14 mouse cellular contexts compared by ENCODE assay signal in genomic region chr19:10926666-10927065, GRCm38 (mm10). TPM values are rescaled to one million over a fixed set of nuclear protein-coding genes. Genes with fewer than 3 reads are reported as not detected.
A peak's percentile ranks its signal among the peaks of the same experiment; 100 is the strongest.
DNase-seq lines count a peak whose midpoint lies in the region; ATAC-seq and TF ChIP-seq lines count a peak whose summit lies in the region.
"Had no signal": no experiment of that assay in that cellular context is flagged by ENCODE, and none has a peak within 500 bp of the region (broad histone marks: within the 10 kb centered on the region; RNA-seq: fewer than 3 reads in every experiment).

No protein-coding gene starts in this region.

- WGBS in forebrain, embryonic 10.5 days, result 51% methylated on average over 4 of the region's 4 CpGs
- 43% methylated on average over 4 of the region's 4 CpGs for WGBS in forebrain, embryonic 15.5 days
- WGBS in intestine, embryonic 15.5 days, result 51% methylated on average over 4 of the region's 4 CpGs
- WGBS in intestine, postnatal 0 days, result 49% methylated on average over 4 of the region's 4 CpGs
- 58% methylated on average over 4 of the region's 4 CpGs for WGBS in embryonic facial prominence, embryonic 10.5 days

- no peak for ATAC-seq in forebrain, embryonic 15.5 days (replicated peaks)
- no peak for ATAC-seq in intestine, embryonic 15.5 days
- no peak for ATAC-seq in intestine, postnatal 0 days
- ATAC-seq: liver, postnatal 0 days had no signal

- H3K9me3 ChIP-seq in forebrain, embryonic 10.5 days, result no peaks in the 10 kb centered on the region
- no peaks in the 10 kb centered on the region for H3K9me3 ChIP-seq in forebrain, embryonic 15.5 days
- H3K9me3 ChIP-seq in intestine, embryonic 15.5 days, result no peaks in the 10 kb centered on the region
- H3K9me3 ChIP-seq in intestine, postnatal 0 days (ENCODE audit: control insufficient read depth), result no peaks in the 10 kb centered on the region
- no peaks in the 10 kb centered on the region for H3K9me3 ChIP-seq in embryonic facial prominence, embryonic 10.5 days

- peak overlapping the region; percentile 81 for H3K27ac ChIP-seq in forebrain, embryonic 10.5 days
- H3K27ac ChIP-seq in forebrain, embryonic 15.5 days (replicated peaks), result no peak overlapping the region
- 0 out of 2 replicates have a peak overlapping the region, but pooled peaks have one; percentile 51 for H3K27ac ChIP-seq in intestine, embryonic 15.5 days
- H3K27ac ChIP-seq in intestine, postnatal 0 days (ENCODE audit: low read depth, low read length), result no peak overlapping the region
- peak overlapping the region; percentile 78 for H3K27ac ChIP-seq in embryonic facial prominence, embryonic 10.5 days (replicated peaks)

- no peak for TF ChIP-seq CTCF in intestine, postnatal 0 days (IDR thresholded peaks at IDR 0.05; ENCODE audit: low read depth)

- H3ac ChIP-seq in myocyte (ENCODE audit: control insufficient read depth, insufficient read length), result no peak overlapping the region

- no peak for TF ChIP-seq POLR2A in myocyte (IDR thresholded peaks at IDR 0.05; ENCODE audit: insufficient read length, low read depth)

- H3K79me2 ChIP-seq in myocyte (ENCODE audit: control insufficient read depth, insufficient read depth), result no peaks in the 10 kb centered on the region

- H3K36me3 ChIP-seq in forebrain, embryonic 10.5 days (replicated peaks), result no peaks in the 10 kb centered on the region
- H3K36me3 ChIP-seq in forebrain, embryonic 15.5 days, result no peaks in the 10 kb centered on the region
- H3K36me3 ChIP-seq in intestine, embryonic 15.5 days, result no peaks in the 10 kb centered on the region
- H3K36me3 ChIP-seq in intestine, postnatal 0 days (ENCODE audit: control insufficient read depth, insufficient read depth), result no peaks in the 10 kb centered on the region
- no peaks in the 10 kb centered on the region for H3K36me3 ChIP-seq in embryonic facial prominence, embryonic 10.5 days (replicated peaks)
- no peaks in the 10 kb centered on the region for H3K36me3 ChIP-seq in myocyte (ENCODE audit: control insufficient read depth, insufficient read depth)

- no peak for DNase-seq in forebrain, embryonic 10.5 days (ENCODE audit: extremely low spot score, low spot score)
- no peak for DNase-seq in embryonic facial prominence, embryonic 10.5 days (ENCODE audit: low spot score)
- no peak for DNase-seq in right cerebral cortex, postnatal 36 days (ENCODE audit: low spot score in 2 of 2)
- no peak for DNase-seq in right cerebral cortex, adult 2 months (ENCODE audit: low spot score in 2 of 2)
- DNase-seq: adrenal gland, postnatal 14 days; cerebellum, adult 18-20 months; liver, postnatal 0 days; thymus, postnatal 14 days had no signal

- no peaks in the 10 kb centered on the region for H3K27me3 ChIP-seq in forebrain, embryonic 10.5 days (ENCODE audit: poor library complexity, severe bottlenecking)
- no peaks in the 10 kb centered on the region for H3K27me3 ChIP-seq in forebrain, embryonic 15.5 days
- H3K27me3 ChIP-seq in intestine, embryonic 15.5 days (replicated peaks), result no peaks in the 10 kb centered on the region
- H3K27me3 ChIP-seq in intestine, postnatal 0 days (replicated peaks; ENCODE audit: control insufficient read depth, insufficient read depth, low read length), result no peaks in the 10 kb centered on the region
- H3K27me3 ChIP-seq in embryonic facial prominence, embryonic 10.5 days (replicated peaks; ENCODE audit: low read depth, poor library complexity, severe bottlenecking), result no peaks in the 10 kb centered on the region
- H3K27me3 ChIP-seq in myocyte (ENCODE audit: control insufficient read depth, insufficient read depth, insufficient read length), result no peaks in the 10 kb centered on the region

- H3K4me1 ChIP-seq in forebrain, embryonic 10.5 days, result peaks cover 23% of the 10 kb centered on the region
- H3K4me1 ChIP-seq in forebrain, embryonic 15.5 days, result no peaks in the 10 kb centered on the region
- no peaks in the 10 kb centered on the region; the same call in 1 of the 2 replicates for H3K4me1 ChIP-seq in intestine, embryonic 15.5 days (replicated peaks)
- H3K4me1 ChIP-seq in intestine, postnatal 0 days (replicated peaks; ENCODE audit: control insufficient read depth, insufficient read depth, low read length), result peaks cover 3% of the 10 kb centered on the region; the same call in 1 of the 2 replicates
- H3K4me1 ChIP-seq in embryonic facial prominence, embryonic 10.5 days, result peaks cover 21% of the 10 kb centered on the region
- H3K4me1 ChIP-seq: megakaryocyte, embryonic 14.5 days had no signal

- H3K9ac ChIP-seq in forebrain, embryonic 15.5 days (replicated peaks), result no peak overlapping the region
- H3K9ac ChIP-seq in intestine, embryonic 15.5 days, result no peak overlapping the region
- no peak overlapping the region for H3K9ac ChIP-seq in intestine, postnatal 0 days (ENCODE audit: low read depth, low read length)
- H3K9ac ChIP-seq: liver, postnatal 0 days had no signal

- H3K4me2 ChIP-seq in forebrain, embryonic 15.5 days (replicated peaks), result no peak overlapping the region
- H3K4me2 ChIP-seq in intestine, embryonic 15.5 days (replicated peaks), result no peak overlapping the region
- H3K4me2 ChIP-seq in intestine, postnatal 0 days (replicated peaks; ENCODE audit: low read depth), result no peak overlapping the region
- peak overlapping the region; percentile 72 for H3K4me2 ChIP-seq in myocyte (ENCODE audit: low read depth)

- no peak overlapping the region for H3K4me3 ChIP-seq in forebrain, embryonic 10.5 days
- no peak overlapping the region for H3K4me3 ChIP-seq in forebrain, embryonic 15.5 days
- H3K4me3 ChIP-seq in intestine, embryonic 15.5 days (replicated peaks), result no peak overlapping the region
- H3K4me3 ChIP-seq in intestine, postnatal 0 days (ENCODE audit: low read depth, low read length), result no peak overlapping the region
- H3K4me3 ChIP-seq in embryonic facial prominence, embryonic 10.5 days, result no peak overlapping the region
- no peak overlapping the region for H3K4me3 ChIP-seq in myocyte
- H3K4me3 ChIP-seq: megakaryocyte, embryonic 14.5 days had no signal

TF ChIP-seq in myocyte, 11 proteins besides CTCF, POLR2A, EP300 and RAD21:
- TF ChIP-seq REST (IDR thresholded peaks at IDR 0.05; ENCODE audit: insufficient read depth, insufficient read length) (no peak), USF1 (IDR thresholded peaks at IDR 0.05; ENCODE audit: low read depth) (peak; percentile 78), TCF3 (IDR thresholded peaks at IDR 0.05; ENCODE audit: insufficient read length, low read depth) (no peak)

RNA-seq across cellular contexts. Expression of gene Zp1, which starts 6.2 kb away (rescaled TPM):
- polyA plus RNA-seq in forebrain, embryonic 10.5 days (2016; fragmentation: Nextera tagmentation; extraction: Ambion mirVana), result not detected in 2 replicates
- polyA plus RNA-seq in forebrain, embryonic 15.5 days (2015; fragmentation: Nextera tagmentation; extraction: Ambion mirVana), result 0.22 and 0.33 TPM in 2 replicates
- polyA plus RNA-seq in intestine, embryonic 15.5 days (2015; fragmentation: Nextera tagmentation; extraction: Ambion mirVana), result not detected in 2 replicates
- not detected in 2 replicates for polyA plus RNA-seq in intestine, postnatal 0 days (2015; fragmentation: Nextera tagmentation; extraction: Ambion mirVana)
- polyA plus RNA-seq in embryonic facial prominence, embryonic 10.5 days (2016; fragmentation: Nextera tagmentation; extraction: Ambion mirVana), result not detected in 2 replicates
- polyA plus RNA-seq in myocyte (2012; fragmentation: generic; extraction: Trizol), result 0.05 TPM
- polyA plus RNA-seq: intestine, embryonic 14.5 days; liver, postnatal 0 days had no signal

RNA-seq across cellular contexts. Expression of gene Ptgdr2, which starts 10.3 kb away (rescaled TPM):
- 0.06 and 0.09 TPM in 2 replicates for polyA plus RNA-seq in forebrain, embryonic 10.5 days (2016; fragmentation: Nextera tagmentation; extraction: Ambion mirVana)
- 0.06 and 0.20 TPM in 2 replicates for polyA plus RNA-seq in forebrain, embryonic 15.5 days (2015; fragmentation: Nextera tagmentation; extraction: Ambion mirVana)
- polyA plus RNA-seq in intestine, embryonic 15.5 days (2015; fragmentation: Nextera tagmentation; extraction: Ambion mirVana), result 0.05 and 0.06 TPM in 2 replicates
- not detected in 2 replicates for polyA plus RNA-seq in intestine, postnatal 0 days (2015; fragmentation: Nextera tagmentation; extraction: Ambion mirVana)
- 0.09 TPM in 1 of 2 replicates, not detected in the other for polyA plus RNA-seq in embryonic facial prominence, embryonic 10.5 days (2016; fragmentation: Nextera tagmentation; extraction: Ambion mirVana)
- polyA plus RNA-seq in myocyte (2012; fragmentation: generic; extraction: Trizol), result 0.10 TPM
- polyA plus RNA-seq: intestine, embryonic 14.5 days; liver, postnatal 0 days had no signal

RNA-seq across cellular contexts. Expression of gene Ccdc86, which starts 22.4 kb away (rescaled TPM):
- 45.0 and 46.0 TPM in 2 replicates for polyA plus RNA-seq in forebrain, embryonic 10.5 days (2016; fragmentation: Nextera tagmentation; extraction: Ambion mirVana)
- polyA plus RNA-seq in forebrain, embryonic 15.5 days (2015; fragmentation: Nextera tagmentation; extraction: Ambion mirVana), result 19.2 and 19.4 TPM in 2 replicates
- polyA plus RNA-seq in intestine, embryonic 15.5 days (2015; fragmentation: Nextera tagmentation; extraction: Ambion mirVana), result 29.0 and 29.5 TPM in 2 replicates
- polyA plus RNA-seq in intestine, postnatal 0 days (2015; fragmentation: Nextera tagmentation; extraction: Ambion mirVana), result 11.0 and 12.4 TPM in 2 replicates
- 47.2 and 51.5 TPM in 2 replicates for polyA plus RNA-seq in embryonic facial prominence, embryonic 10.5 days (2016; fragmentation: Nextera tagmentation; extraction: Ambion mirVana)
- polyA plus RNA-seq in myocyte (2012; fragmentation: generic; extraction: Trizol), result 33.1 TPM

RNA-seq across cellular contexts. Expression of gene Prpf19, which starts 31.6 kb away (rescaled TPM):
- polyA plus RNA-seq in forebrain, embryonic 10.5 days (2016; fragmentation: Nextera tagmentation; extraction: Ambion mirVana), result 43.8 and 47.1 TPM in 2 replicates
- 42.2 and 52.4 TPM in 2 replicates for polyA plus RNA-seq in forebrain, embryonic 15.5 days (2015; fragmentation: Nextera tagmentation; extraction: Ambion mirVana)
- 35.8 and 39.2 TPM in 2 replicates for polyA plus RNA-seq in intestine, embryonic 15.5 days (2015; fragmentation: Nextera tagmentation; extraction: Ambion mirVana)
- 20.3 and 24.6 TPM in 2 replicates for polyA plus RNA-seq in intestine, postnatal 0 days (2015; fragmentation: Nextera tagmentation; extraction: Ambion mirVana)
- polyA plus RNA-seq in embryonic facial prominence, embryonic 10.5 days (2016; fragmentation: Nextera tagmentation; extraction: Ambion mirVana), result 38.9 and 42.0 TPM in 2 replicates
- polyA plus RNA-seq in myocyte (2012; fragmentation: generic; extraction: Trizol), result 222 TPM

RNA-seq across cellular contexts. Expression of gene Tmem109, which starts 44.9 kb away (rescaled TPM):
- polyA plus RNA-seq in forebrain, embryonic 10.5 days (2016; fragmentation: Nextera tagmentation; extraction: Ambion mirVana), result 51.4 and 53.8 TPM in 2 replicates
- polyA plus RNA-seq in forebrain, embryonic 15.5 days (2015; fragmentation: Nextera tagmentation; extraction: Ambion mirVana), result 39.9 and 40.2 TPM in 2 replicates
- polyA plus RNA-seq in intestine, embryonic 15.5 days (2015; fragmentation: Nextera tagmentation; extraction: Ambion mirVana), result 75.4 and 80.6 TPM in 2 replicates
- polyA plus RNA-seq in intestine, postnatal 0 days (2015; fragmentation: Nextera tagmentation; extraction: Ambion mirVana), result 35.8 and 36.2 TPM in 2 replicates
- polyA plus RNA-seq in embryonic facial prominence, embryonic 10.5 days (2016; fragmentation: Nextera tagmentation; extraction: Ambion mirVana), result 60.8 and 63.7 TPM in 2 replicates
- 223 TPM for polyA plus RNA-seq in myocyte (2012; fragmentation: generic; extraction: Trizol)

Comparison
In these comparisons a context has a peak if more than half of its experiments do, and no peak if none do; other contexts are left out.
1. H3K27ac ChIP-seq: peak in forebrain, embryonic 10.5 days (single experiment), intestine, embryonic 15.5 days (single experiment) and embryonic facial prominence, embryonic 10.5 days (single experiment); none in forebrain, embryonic 15.5 days (single experiment) and intestine, postnatal 0 days (single experiment).